Mouse (Mus musculus): Measurements from ENCODE around the gene Apmap.
"Not testable (repeated sequence)": the region's sequence is repeated elsewhere in the genome, so short reads cannot be mapped to it uniquely, and the experiment has no call there.

The Apmap gene

GRCm38 (mm10) chr2:150623957-150624356 is 15.6 kb upstream of the Apmap start:
- in situ Hi-C loops (cut with MboI, MseI) = no loop called here

GRCm38 (mm10) chr2:150621698-150622097 is 13.3 kb upstream of the Apmap start:
- in situ Hi-C loops (cut with MboI, MseI) = no loop called here

- in situ Hi-C loops (cut with MboI, MseI) = loop anchor here (5.0 kb wide), 1 partner anchor 62 kb away; no protein-coding TSS in a partner anchor
Observed at GRCm38 (mm10) chr2:150610097-150610496, 1.7 kb upstream of the Apmap start.

GRCm38 (mm10) chr2:150608872-150609560 is 649 bp upstream of the Apmap start:
- in situ Hi-C loops (cut with MboI, MseI) = no loop called here

- in situ Hi-C loops (cut with MboI, MseI) = no loop called here
Observed at GRCm38 (mm10) chr2:150607086-150607485, 1.3 kb downstream of the Apmap start.

GRCm38 (mm10) chr2:150604802-150605201 is 3.6 kb downstream of the Apmap start:
- in situ Hi-C loops (cut with MboI, MseI) = loop anchor here (5.0 kb wide), 1 partner anchor 147 kb away; no protein-coding TSS in a partner anchor

GRCm38 (mm10) chr2:150602166-150602565 is 6.2 kb downstream of the Apmap start:
- in situ Hi-C loops (cut with MboI, MseI) = loop anchor here (5.0 kb wide), 1 partner anchor 150 kb away; no protein-coding TSS in a partner anchor

- in situ Hi-C loops (cut with MboI, MseI) = loop anchor here (5.0 kb wide), 1 partner anchor 152 kb away; no protein-coding TSS in a partner anchor
Observed at GRCm38 (mm10) chr2:150600263-150600662, 8.1 kb downstream of the Apmap start.

- in situ Hi-C loops (cut with MboI, MseI) = no loop called here
Observed at GRCm38 (mm10) chr2:150595411-150596190, 12.8 kb downstream of the Apmap start.

- in situ Hi-C loops (cut with MboI, MseI) = no loop called here
Observed at GRCm38 (mm10) chr2:150589076-150589475, 19.3 kb downstream of the Apmap start.

- in situ Hi-C loops (cut with MboI, MseI) = no loop called here
Observed at GRCm38 (mm10) chr2:150579628-150580027, 28.7 kb downstream of the Apmap start.

- in situ Hi-C loops (cut with MboI, MseI) = no loop called here
Observed at GRCm38 (mm10) chr2:150578603-150579002, 29.8 kb downstream of the Apmap start.

- in situ Hi-C loops (cut with MboI, MseI) = no loop called here
Observed at GRCm38 (mm10) chr2:150576256-150576655, 32.1 kb downstream of the Apmap start.

GRCm38 (mm10) chr2:150572463-150572862 is 35.9 kb downstream of the Apmap start:
- in situ Hi-C loops (cut with MboI, MseI) = no loop called here

GRCm38 (mm10) chr2:150570761-150571160 is 37.6 kb downstream of the Apmap start:
- in situ Hi-C loops (cut with MboI, MseI) = no loop called here

- in situ Hi-C loops (cut with MboI, MseI) = loop anchor here (5.0 kb wide), 1 partner anchor 102 kb away; no protein-coding TSS in a partner anchor
Observed at GRCm38 (mm10) chr2:150569847-150570590, 38.3 kb downstream of the Apmap start, which contains the start of gene Cst7. Gene Cst7 (plus strand): TSS chr2:150570415.

GRCm38 (mm10) chr2:150567051-150567450 is 41.3 kb downstream of the Apmap start:
- in situ Hi-C loops (cut with MboI, MseI) = loop anchor here (5.0 kb wide), 1 partner anchor 105 kb away; no protein-coding TSS in a partner anchor

- in situ Hi-C loops (cut with MboI, MseI) = no loop called here
Observed at GRCm38 (mm10) chr2:150558568-150558967, 49.8 kb downstream of the Apmap start.

- in situ Hi-C loops (cut with MboI, MseI) = not testable (repeated sequence)
Observed at GRCm38 (mm10) chr2:150549576-150549975, 58.8 kb downstream of the Apmap start.
